Mouse (Mus musculus) olfactory bulb, adult 2 months (tissue): ENCODE measurements around the gene Aldh1l1.

ENCODE experiments used
- CTCF ChIP-seq: fragments of 200-500 bp; IDR thresholded peaks from 2 replicates; pipeline ENCODE4 v1.5.1; 2012; ENCODE audit warnings: low read depth, mild to moderate bottlenecking, low read length, moderate library complexity; ENCODE audit not compliant: insufficient read depth
- POLR2A ChIP-seq: fragments of 200-500 bp; IDR thresholded peaks from 2 replicates; pipeline ENCODE4 v1.6.1; 2012; ENCODE audit warnings: mild to moderate bottlenecking, low read depth, low read length, moderate library complexity; ENCODE audit not compliant: insufficient read depth

GRCm38 (mm10) chr6:90540520-90540919, 54.3 kb downstream of the Aldh1l1 start:
- no peak for TF ChIP-seq POLR2A
- TF ChIP-seq CTCF = no peak
